Mouse (Mus musculus): ENCODE measurements around the gene Tmem132c. TPM values are rescaled to one million over a fixed set of nuclear protein-coding genes. Genes with fewer than 3 reads are reported as not detected.

Tmem132c gene
- polyA plus RNA-seq, 1 experiment from 2014 or later: 35.6 TPM

- no peak overlapping the region for H3K9ac ChIP-seq
- H3K27ac ChIP-seq: no peak overlapping the region
- H3K9me3 ChIP-seq: peaks cover 9% of the 10 kb centered on the region; the same call in 1 of the 2 replicates
- WGBS: 89% methylated on average over 5 of the region's 5 CpGs
- no peaks in the 10 kb centered on the region for H3K27me3 ChIP-seq
- no peaks in the 10 kb centered on the region for H3K36me3 ChIP-seq
- H3K4me2 ChIP-seq (replicated peaks): no peak overlapping the region
- H3K4me3 ChIP-seq: no peak overlapping the region
- no peaks in the 10 kb centered on the region for H3K4me1 ChIP-seq
- ATAC-seq (ENCODE audit: low FRiP score, low read depth): no peak
These were observed 195.2 kb downstream of the Tmem132c start for GRCm38 (mm10) chr5:127436836-127437235.

DNA sequence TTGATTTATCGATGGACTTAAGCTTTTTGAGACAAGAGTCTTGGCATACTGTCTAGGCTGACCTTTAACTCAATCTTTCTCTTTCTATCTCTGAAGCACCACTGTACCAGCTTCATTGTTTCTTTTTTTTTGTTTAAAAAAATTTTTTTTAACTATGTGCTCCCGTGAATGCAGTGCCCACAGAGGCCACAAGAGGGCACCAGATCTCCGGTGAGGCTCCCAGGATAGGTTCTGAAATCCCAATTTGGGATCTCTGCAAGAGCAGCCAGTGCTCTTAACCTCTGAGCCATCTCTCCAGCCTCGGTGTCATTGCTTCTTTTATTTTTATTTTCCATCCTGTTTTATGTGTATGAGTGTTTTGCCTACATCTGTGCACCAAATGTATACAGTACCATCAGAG is 197.0 kb downstream of the Tmem132c start:
- Histone ChIP-seq H3K27ac (no peak overlapping the region), H3K9ac (no peak overlapping the region), H3K4me1 (no peaks in the 10 kb centered on the region), H3K36me3 (no peaks in the 10 kb centered on the region), H3K4me2 (replicated peaks) (no peak overlapping the region), H3K27me3 (no peaks in the 10 kb centered on the region), H3K4me3 (no peak overlapping the region), H3K9me3 (peaks cover 9% of the 10 kb centered on the region; the same call in 1 of the 2 replicates)
- no peak for ATAC-seq (ENCODE audit: low FRiP score, low read depth)
- 91% methylated on average over 4 of the region's 4 CpGs for WGBS

GRCm38 (mm10) chr5:127441963-127442362 is 200.4 kb downstream of the Tmem132c start:
- Histone ChIP-seq H3K4me1 (no peaks in the 10 kb centered on the region), H3K4me3 (no peak overlapping the region), H3K4me2 (replicated peaks) (no peak overlapping the region), H3K27me3 (no peaks in the 10 kb centered on the region), H3K9me3 (peaks cover 9% of the 10 kb centered on the region; the same call in 1 of the 2 replicates), H3K36me3 (no peaks in the 10 kb centered on the region), H3K27ac (no peak overlapping the region), H3K9ac (no peak overlapping the region)
- WGBS: 61% methylated on average over 10 of the region's 10 CpGs
- no peak for ATAC-seq (ENCODE audit: low FRiP score, low read depth)

- no peak for ATAC-seq (ENCODE audit: low FRiP score, low read depth)
- H3K27ac ChIP-seq: no peak overlapping the region
- no peak overlapping the region for H3K4me3 ChIP-seq
- 36% methylated on average over 4 of the region's 4 CpGs for WGBS
- no peaks in the 10 kb centered on the region for H3K27me3 ChIP-seq
- peaks cover 4% of the 10 kb centered on the region; the same call in 1 of the 2 replicates for H3K4me1 ChIP-seq
- no peaks in the 10 kb centered on the region for H3K9me3 ChIP-seq
- H3K9ac ChIP-seq: no peak overlapping the region
- H3K4me2 ChIP-seq (replicated peaks): no peak overlapping the region
- 0 out of 2 replicates have a peak, but pooled peaks cover 4% of the 10 kb centered on the region for H3K36me3 ChIP-seq
These were observed 212.0 kb downstream of the Tmem132c start for GRCm38 (mm10) chr5:127453580-127453979.

DNA sequence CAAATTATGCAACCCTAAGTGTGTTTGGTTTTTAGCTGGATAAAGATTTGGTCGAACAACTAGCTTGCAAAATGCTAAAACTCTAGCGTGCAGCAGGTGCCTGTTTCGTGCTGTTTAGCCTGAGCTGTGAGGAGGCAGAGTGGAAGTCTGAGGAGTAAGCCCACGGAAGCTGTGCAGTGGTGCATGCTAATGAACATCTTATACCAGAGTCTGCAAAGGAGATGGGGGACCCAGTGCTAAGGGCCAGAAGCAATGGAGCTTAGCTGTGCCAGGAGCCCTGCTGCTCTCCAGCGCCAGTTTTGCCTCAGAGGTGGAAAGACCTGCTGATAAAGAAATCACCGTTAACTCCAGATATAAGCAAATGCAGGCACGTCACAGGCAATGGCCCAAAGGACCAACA is 212.5 kb downstream of the Tmem132c start:
- Histone ChIP-seq H3K27ac (no peak overlapping the region), H3K4me3 (no peak overlapping the region), H3K27me3 (no peaks in the 10 kb centered on the region), H3K4me2 (replicated peaks) (no peak overlapping the region), H3K4me1 (peaks cover 4% of the 10 kb centered on the region; the same call in 1 of the 2 replicates), H3K9ac (no peak overlapping the region), H3K9me3 (no peaks in the 10 kb centered on the region), H3K36me3 (0 out of 2 replicates have a peak, but pooled peaks cover under 1% of the 10 kb centered on the region)
- no peak for ATAC-seq (ENCODE audit: low FRiP score, low read depth)
- WGBS: 85% methylated on average over 7 of the region's 7 CpGs

- Histone ChIP-seq H3K36me3 (no peaks in the 10 kb centered on the region), H3K9me3 (no peaks in the 10 kb centered on the region), H3K9ac (no peak overlapping the region), H3K27ac (no peak overlapping the region), H3K4me2 (replicated peaks) (no peak overlapping the region), H3K27me3 (no peaks in the 10 kb centered on the region), H3K4me3 (no peak overlapping the region), H3K4me1 (peaks cover 4% of the 10 kb centered on the region; the same call in 1 of the 2 replicates)
- ATAC-seq (ENCODE audit: low FRiP score, low read depth): no peak
- WGBS: 89% methylated on average over 10 of the region's 10 CpGs
These were observed 214.5 kb downstream of the Tmem132c start for GRCm38 (mm10) chr5:127456076-127456475.

- no peak overlapping the region for H3K4me2 ChIP-seq (replicated peaks)
- H3K4me1 ChIP-seq: peaks cover 25% of the 10 kb centered on the region
- ATAC-seq (ENCODE audit: low FRiP score, low read depth): no peak
- no peaks in the 10 kb centered on the region for H3K9me3 ChIP-seq
- H3K4me3 ChIP-seq: no peak overlapping the region
- no peak overlapping the region for H3K27ac ChIP-seq
- no peaks in the 10 kb centered on the region for H3K36me3 ChIP-seq
- no peaks in the 10 kb centered on the region for H3K27me3 ChIP-seq
- WGBS: 17% methylated on average over 5 of the region's 5 CpGs
- H3K9ac ChIP-seq: no peak overlapping the region
These were observed 226.5 kb downstream of the Tmem132c start for GRCm38 (mm10) chr5:127468151-127468550.

DNA sequence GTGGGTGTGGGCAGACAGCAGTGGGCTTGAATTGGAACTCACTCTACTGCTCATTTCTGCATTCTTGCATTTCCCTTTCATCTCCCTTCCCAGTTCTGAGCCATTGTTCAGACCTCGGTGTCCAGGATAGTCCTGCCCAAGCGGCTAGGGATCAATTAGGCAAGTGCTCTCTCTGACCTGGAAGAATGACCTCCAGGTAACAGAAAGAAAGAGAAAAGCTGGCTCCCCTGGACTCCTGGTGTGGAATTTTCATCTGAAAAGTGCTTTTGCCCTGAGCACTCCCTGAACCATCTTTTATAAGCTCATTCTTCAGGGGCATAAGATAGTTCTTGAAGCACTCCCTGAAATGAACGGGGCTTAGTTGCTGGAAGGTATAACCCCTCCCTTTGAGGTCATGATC is 228.7 kb downstream of the Tmem132c start:
- Histone ChIP-seq H3K9ac (no peak overlapping the region), H3K4me1 (peaks cover 25% of the 10 kb centered on the region), H3K27ac (no peak overlapping the region), H3K36me3 (no peaks in the 10 kb centered on the region), H3K4me3 (no peak overlapping the region), H3K9me3 (no peaks in the 10 kb centered on the region), H3K4me2 (replicated peaks) (no peak overlapping the region), H3K27me3 (no peaks in the 10 kb centered on the region)
- ATAC-seq (ENCODE audit: low FRiP score, low read depth): no peak
- WGBS: 34% methylated on average over 3 of the region's 3 CpGs

- no peak overlapping the region for H3K4me3 ChIP-seq
- ATAC-seq (ENCODE audit: low FRiP score, low read depth): no peak
These were observed 230.3 kb downstream of the Tmem132c start for GRCm38 (mm10) chr5:127471902-127472301.

GRCm38 (mm10) chr5:127473706-127474105 is 232.1 kb downstream of the Tmem132c start:
- no peak overlapping the region for H3K27ac ChIP-seq
- H3K27me3 ChIP-seq: no peaks in the 10 kb centered on the region
- H3K4me3 ChIP-seq: no peak overlapping the region
- no peak overlapping the region for H3K4me2 ChIP-seq (replicated peaks)
- no peaks in the 10 kb centered on the region for H3K9me3 ChIP-seq
- no peak for ATAC-seq (ENCODE audit: low FRiP score, low read depth)
- H3K4me1 ChIP-seq: peaks cover 23% of the 10 kb centered on the region
- no peaks in the 10 kb centered on the region for H3K36me3 ChIP-seq
- 85% methylated on average over 1 of the region's 2 CpGs for WGBS
- H3K9ac ChIP-seq: no peak overlapping the region

More at GRCm38 (mm10) chr5:127471902-127472301, 230.3 kb downstream of the Tmem132c start:
- Histone ChIP-seq H3K36me3 (no peaks in the 10 kb centered on the region), H3K9me3 (no peaks in the 10 kb centered on the region), H3K4me2 (replicated peaks) (no peak overlapping the region), H3K27me3 (no peaks in the 10 kb centered on the region), H3K27ac (no peak overlapping the region), H3K9ac (no peak overlapping the region), H3K4me1 (peaks cover 29% of the 10 kb centered on the region)
- WGBS: 62% methylated on average over 5 of the region's 5 CpGs

DNA sequence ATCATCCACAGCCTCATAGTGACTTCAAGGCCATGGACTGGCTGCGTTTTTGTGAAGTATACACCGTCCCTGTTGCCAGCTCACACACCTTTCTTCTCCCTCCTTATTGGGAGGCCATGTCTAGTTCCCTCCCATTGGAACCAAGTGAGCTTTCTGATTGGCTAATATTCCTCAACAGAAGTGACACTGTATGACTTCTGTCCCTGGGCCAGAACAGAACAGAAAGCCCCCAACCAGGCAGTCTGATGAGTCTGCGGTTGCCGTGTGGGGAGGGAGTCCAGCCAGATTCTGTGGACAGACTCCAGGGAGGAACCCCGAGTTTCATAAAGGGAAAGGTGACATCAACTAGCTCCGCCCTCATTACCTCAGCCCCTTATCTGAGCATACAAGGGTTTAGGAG is 233.2 kb downstream of the Tmem132c start:
- Histone ChIP-seq H3K4me3 (no peak overlapping the region), H3K4me2 (replicated peaks) (no peak overlapping the region), H3K4me1 (peaks cover 20% of the 10 kb centered on the region; the same call in 1 of the 2 replicates), H3K27me3 (no peaks in the 10 kb centered on the region), H3K36me3 (no peaks in the 10 kb centered on the region), H3K9me3 (no peaks in the 10 kb centered on the region), H3K9ac (no peak overlapping the region), H3K27ac (no peak overlapping the region)
- 86% methylated on average over 6 of the region's 6 CpGs for WGBS
- ATAC-seq (ENCODE audit: low FRiP score, low read depth): no peak

GRCm38 (mm10) chr5:127477790-127478189 is 236.2 kb downstream of the Tmem132c start:
- 42% methylated on average over 9 of the region's 9 CpGs for WGBS
- H3K4me3 ChIP-seq: no peak overlapping the region
- H3K27ac ChIP-seq: no peak overlapping the region
- H3K27me3 ChIP-seq: no peaks in the 10 kb centered on the region
- 0 out of 2 replicates have a peak, but pooled peaks cover 8% of the 10 kb centered on the region for H3K4me1 ChIP-seq
- no peak for ATAC-seq (ENCODE audit: low FRiP score, low read depth)
- no peak overlapping the region for H3K4me2 ChIP-seq (replicated peaks)
- H3K9ac ChIP-seq: no peak overlapping the region
- H3K9me3 ChIP-seq: no peaks in the 10 kb centered on the region
- no peaks in the 10 kb centered on the region for H3K36me3 ChIP-seq

GRCm38 (mm10) chr5:127478322-127478721 is 236.7 kb downstream of the Tmem132c start:
- H3K4me3 ChIP-seq: no peak overlapping the region
- no peaks in the 10 kb centered on the region for H3K9me3 ChIP-seq
- H3K36me3 ChIP-seq: no peaks in the 10 kb centered on the region
- no peak overlapping the region for H3K27ac ChIP-seq
- 20% methylated on average over 10 of the region's 11 CpGs for WGBS
- H3K4me1 ChIP-seq: peaks cover 9% of the 10 kb centered on the region
- H3K27me3 ChIP-seq: no peaks in the 10 kb centered on the region
- ATAC-seq (ENCODE audit: low FRiP score, low read depth): 0 out of 2 replicates have a peak, but pooled peaks have one; percentile 25
- H3K4me2 ChIP-seq (replicated peaks): no peak overlapping the region
- H3K9ac ChIP-seq: no peak overlapping the region
